Mouse (Mus musculus): ENCODE results near the gene Nsg1. TPM values are rescaled to one million over a fixed set of nuclear protein-coding genes. Genes with fewer than 3 reads are reported as not detected.
A peak's percentile ranks its signal among the peaks of the same experiment; 100 is the strongest.

Nsg1 gene
- polyA plus RNA-seq, 1 experiment = 5.8 TPM

DNA sequence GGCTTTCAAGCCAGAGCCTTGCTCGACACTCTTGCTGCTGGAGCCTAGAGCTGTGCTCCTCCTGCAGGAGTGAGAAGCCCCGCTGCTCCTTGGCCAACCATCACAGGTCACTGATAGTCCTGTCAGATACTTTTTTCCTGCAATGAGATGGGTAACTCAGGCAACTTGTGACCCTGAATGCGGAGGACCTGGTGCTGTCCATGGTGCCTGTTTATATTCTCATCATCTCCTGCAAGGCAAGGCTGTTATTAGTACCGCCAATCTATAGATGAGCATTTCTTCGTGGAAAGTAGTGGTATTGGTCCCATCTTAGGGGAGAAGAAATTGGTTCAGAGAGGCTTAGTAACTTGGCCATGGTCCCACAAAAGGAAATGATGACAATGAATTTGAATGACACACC is 14.1 kb upstream of the Nsg1 start:
- Histone ChIP-seq H3K4me1 (replicated peaks; ENCODE audit: control insufficient read depth, insufficient read depth, low read length) (no peaks in the 10 kb centered on the region), H3K36me3 (ENCODE audit: control insufficient read depth, insufficient read depth, low read length) (no peaks in the 10 kb centered on the region), H3K27ac (ENCODE audit: control insufficient read depth, insufficient read depth, low read length) (no peak overlapping the region), H3K27me3 (ENCODE audit: control insufficient read depth, insufficient read depth, low read length) (no peaks in the 10 kb centered on the region), H3K4me3 (ENCODE audit: control insufficient read depth, insufficient read depth, low read length) (no peak overlapping the region)
- TF ChIP-seq POLR2A (IDR thresholded peaks at IDR 0.05; ENCODE audit: control insufficient read depth, extremely low read depth, insufficient read depth, low read length, poor library complexity) (no peak), CTCF (IDR thresholded peaks at IDR 0.05; ENCODE audit: borderline replicate concordance, control insufficient read depth, extremely low read depth, insufficient read depth, low read length, poor library complexity) (no peak)
- WGBS = 61% methylated on average over 5 of the region's 5 CpGs
- no peak for DNase-seq

DNA sequence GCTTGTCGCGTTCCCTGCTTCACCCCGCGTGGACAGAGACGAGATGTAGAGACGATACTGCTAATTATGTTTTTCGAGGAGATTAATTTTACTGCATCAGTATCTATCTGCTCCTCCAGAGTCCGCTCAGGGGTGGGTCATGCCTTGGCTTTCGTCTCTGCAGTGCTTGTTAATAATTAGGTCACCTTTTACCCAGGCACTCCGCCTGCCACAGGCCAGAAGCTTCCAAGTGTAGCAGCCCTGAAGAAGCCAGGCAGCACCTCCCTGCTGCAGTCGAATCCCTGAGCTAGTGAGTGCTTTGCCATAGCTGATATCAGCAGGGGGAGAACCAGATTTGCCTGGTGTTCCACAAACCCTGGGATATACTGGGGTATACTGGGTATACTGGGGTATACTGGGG is 8.8 kb upstream of the Nsg1 start:
- Histone ChIP-seq H3K27ac (ENCODE audit: control insufficient read depth, insufficient read depth, low read length) (no peak overlapping the region), H3K36me3 (ENCODE audit: control insufficient read depth, insufficient read depth, low read length) (no peaks in the 10 kb centered on the region), H3K27me3 (ENCODE audit: control insufficient read depth, insufficient read depth, low read length) (no peaks in the 10 kb centered on the region), H3K4me3 (ENCODE audit: control insufficient read depth, insufficient read depth, low read length) (no peak overlapping the region), H3K4me1 (replicated peaks; ENCODE audit: control insufficient read depth, insufficient read depth, low read length) (no peaks in the 10 kb centered on the region)
- WGBS = 90% methylated on average over 11 of the region's 11 CpGs
- no peak for DNase-seq
- TF ChIP-seq POLR2A (IDR thresholded peaks at IDR 0.05; ENCODE audit: control insufficient read depth, extremely low read depth, insufficient read depth, low read length, poor library complexity) (no peak), CTCF (IDR thresholded peaks at IDR 0.05; ENCODE audit: borderline replicate concordance, control insufficient read depth, extremely low read depth, insufficient read depth, low read length, poor library complexity) (no peak)

DNA sequence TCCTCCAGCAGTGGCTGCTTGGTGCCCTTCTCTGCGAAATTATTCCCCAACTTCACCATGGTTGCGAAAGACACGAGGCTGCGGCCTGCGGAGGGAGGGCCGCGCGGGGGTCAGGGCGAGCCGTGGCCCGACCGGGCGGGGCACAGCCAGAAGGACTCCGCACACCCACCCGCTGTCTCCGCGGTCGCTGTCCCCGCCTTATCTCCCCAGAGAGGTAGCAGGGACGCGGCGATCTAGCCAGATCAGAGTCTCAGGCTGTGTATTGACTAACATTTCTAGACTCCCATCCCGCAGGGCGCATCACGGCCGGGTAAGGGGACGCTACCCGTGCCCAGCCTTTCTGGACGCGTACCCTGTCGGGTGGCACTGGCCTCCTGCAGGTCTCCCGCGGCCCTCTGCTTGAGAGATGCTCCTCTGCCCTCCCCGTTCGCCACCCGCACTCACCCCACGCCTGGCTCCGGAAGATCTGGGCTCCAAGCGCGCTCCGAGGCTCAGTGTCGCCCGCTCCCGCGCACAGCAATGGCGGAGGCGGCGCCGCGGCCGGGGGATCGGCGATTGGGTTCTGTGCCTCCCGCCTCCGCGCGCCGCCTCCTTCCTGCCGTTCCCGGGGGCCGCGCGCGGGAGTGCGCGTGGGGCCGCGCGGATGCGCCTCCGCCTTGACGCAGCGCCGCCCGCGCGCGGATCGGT is 617 bp downstream of the Nsg1 start:
- Histone ChIP-seq H3K4me3 (ENCODE audit: control insufficient read depth, insufficient read depth, low read length) (peak overlapping the region; percentile 32), H3K27me3 (ENCODE audit: control insufficient read depth, insufficient read depth, low read length) (peaks cover 13% of the 10 kb centered on the region; the same call in 1 of the 2 replicates), H3K4me1 (replicated peaks; ENCODE audit: control insufficient read depth, insufficient read depth, low read length) (peaks cover 4% of the 10 kb centered on the region; the same call in 1 of the 2 replicates), H3K27ac (ENCODE audit: control insufficient read depth, insufficient read depth, low read length) (no peak overlapping the region), H3K36me3 (ENCODE audit: control insufficient read depth, insufficient read depth, low read length) (no peaks in the 10 kb centered on the region)
- WGBS = 1% methylated on average over 79 of the region's 79 CpGs
- TF ChIP-seq POLR2A (IDR thresholded peaks at IDR 0.05; ENCODE audit: control insufficient read depth, extremely low read depth, insufficient read depth, low read length, poor library complexity) (no peak), CTCF (IDR thresholded peaks at IDR 0.05; ENCODE audit: borderline replicate concordance, control insufficient read depth, extremely low read depth, insufficient read depth, low read length, poor library complexity) (no peak)
- DNase-seq = peak; percentile 53

DNA sequence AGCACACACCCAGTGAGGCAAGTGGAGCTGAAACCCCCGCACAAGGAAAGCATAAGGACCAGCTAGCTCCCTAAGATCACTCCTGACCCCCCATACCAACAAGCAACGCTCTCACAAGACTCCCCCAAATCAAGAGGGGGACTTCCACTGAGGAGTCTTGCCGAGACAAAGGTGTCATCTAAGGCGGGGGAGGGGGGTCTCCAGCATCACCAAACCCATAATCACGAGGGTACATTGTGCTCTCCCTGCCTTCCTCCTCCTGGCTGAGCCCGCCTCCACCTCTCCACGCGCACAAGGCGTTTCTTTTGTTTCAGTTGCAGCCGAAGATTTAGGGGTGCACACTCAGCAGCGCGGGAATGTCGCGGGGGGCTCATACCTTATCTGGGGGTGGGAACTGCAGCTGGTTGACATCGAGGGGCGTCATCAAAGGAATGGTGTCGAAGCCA is 1.2 kb downstream of the Nsg1 start:
- no peak overlapping the region for H3K27ac ChIP-seq (ENCODE audit: control insufficient read depth, insufficient read depth, low read length)
- H3K4me1 ChIP-seq (replicated peaks; ENCODE audit: control insufficient read depth, insufficient read depth, low read length) = peaks cover 4% of the 10 kb centered on the region; the same call in 1 of the 2 replicates
- 11% methylated on average over 17 of the region's 17 CpGs for WGBS
- H3K4me3 ChIP-seq (ENCODE audit: control insufficient read depth, insufficient read depth, low read length) = peak overlapping the region; percentile 32
- H3K27me3 ChIP-seq (ENCODE audit: control insufficient read depth, insufficient read depth, low read length) = peaks cover 13% of the 10 kb centered on the region; the same call in 1 of the 2 replicates
- H3K36me3 ChIP-seq (ENCODE audit: control insufficient read depth, insufficient read depth, low read length) = no peaks in the 10 kb centered on the region
- DNase-seq = no peak
- TF ChIP-seq POLR2A (IDR thresholded peaks at IDR 0.05; ENCODE audit: control insufficient read depth, extremely low read depth, insufficient read depth, low read length, poor library complexity) (no peak), CTCF (IDR thresholded peaks at IDR 0.05; ENCODE audit: borderline replicate concordance, control insufficient read depth, extremely low read depth, insufficient read depth, low read length, poor library complexity) (no peak)

DNA sequence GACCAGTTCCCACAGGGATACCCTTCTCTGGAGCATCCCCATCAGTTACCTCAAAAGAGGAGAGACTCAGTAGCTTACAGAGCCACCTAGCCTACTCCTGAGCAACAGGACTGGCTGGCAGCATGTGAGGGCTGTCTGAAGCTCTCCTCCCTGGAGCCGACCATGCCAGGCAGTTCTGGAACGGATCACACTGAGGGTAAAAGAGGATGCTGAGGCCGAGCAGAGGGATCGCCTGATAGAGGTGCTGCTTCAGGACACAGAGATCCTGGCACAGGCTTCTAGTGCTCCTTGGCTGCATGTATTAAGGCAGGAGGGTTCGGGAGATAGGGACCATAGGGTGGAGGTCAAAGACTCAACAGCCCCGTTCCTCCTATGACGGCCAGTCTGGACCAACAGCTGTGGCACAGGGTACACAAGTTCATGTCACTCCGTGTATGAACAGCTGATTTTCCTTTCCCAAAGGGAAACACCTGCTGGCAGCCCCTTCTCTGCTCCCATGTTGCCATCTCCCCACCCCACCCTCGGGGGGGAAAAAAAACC is 2.2 kb downstream of the Nsg1 start:
- no peak overlapping the region for H3K4me3 ChIP-seq (ENCODE audit: control insufficient read depth, insufficient read depth, low read length)
- peaks cover 4% of the 10 kb centered on the region; the same call in 1 of the 2 replicates for H3K4me1 ChIP-seq (replicated peaks; ENCODE audit: control insufficient read depth, insufficient read depth, low read length)
- TF ChIP-seq CTCF (IDR thresholded peaks at IDR 0.05; ENCODE audit: borderline replicate concordance, control insufficient read depth, extremely low read depth, insufficient read depth, low read length, poor library complexity) (no peak), POLR2A (IDR thresholded peaks at IDR 0.05; ENCODE audit: control insufficient read depth, extremely low read depth, insufficient read depth, low read length, poor library complexity) (no peak)
- no peak overlapping the region for H3K27ac ChIP-seq (ENCODE audit: control insufficient read depth, insufficient read depth, low read length)
- peaks cover 13% of the 10 kb centered on the region; the same call in 1 of the 2 replicates for H3K27me3 ChIP-seq (ENCODE audit: control insufficient read depth, insufficient read depth, low read length)
- no peak for DNase-seq
- WGBS = 87% methylated on average over 9 of the region's 9 CpGs
- no peaks in the 10 kb centered on the region for H3K36me3 ChIP-seq (ENCODE audit: control insufficient read depth, insufficient read depth, low read length)

DNA sequence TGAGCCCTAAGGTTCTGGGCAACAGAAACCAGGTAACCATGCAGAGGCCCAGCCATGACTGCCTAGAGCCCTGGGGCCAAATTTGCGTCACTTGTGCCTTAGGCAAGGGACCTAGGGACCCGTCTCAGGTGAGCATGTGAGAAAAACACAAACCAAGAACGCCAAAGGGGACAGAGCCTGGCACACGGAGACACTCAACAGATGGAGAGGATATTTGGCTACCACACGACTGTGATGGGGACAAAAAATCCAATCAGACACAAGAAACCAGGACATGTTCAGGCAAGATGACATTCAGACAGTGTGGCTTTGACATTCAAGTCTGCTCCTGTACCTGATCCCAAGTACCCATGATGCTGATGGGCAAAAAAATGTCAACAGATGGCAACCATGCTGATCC is 6.1 kb downstream of the Nsg1 start:
- TF ChIP-seq CTCF (IDR thresholded peaks at IDR 0.05; ENCODE audit: borderline replicate concordance, control insufficient read depth, extremely low read depth, insufficient read depth, low read length, poor library complexity) = no peak
- TF ChIP-seq POLR2A (IDR thresholded peaks at IDR 0.05; ENCODE audit: control insufficient read depth, extremely low read depth, insufficient read depth, low read length, poor library complexity) = no peak
- no peak for DNase-seq
- H3K27me3 ChIP-seq (ENCODE audit: control insufficient read depth, insufficient read depth, low read length) = peaks cover 3% of the 10 kb centered on the region; the same call in 1 of the 2 replicates
- no peak overlapping the region for H3K4me3 ChIP-seq (ENCODE audit: control insufficient read depth, insufficient read depth, low read length)
- 95% methylated on average over 5 of the region's 5 CpGs for WGBS
- H3K4me1 ChIP-seq (replicated peaks; ENCODE audit: control insufficient read depth, insufficient read depth, low read length) = peaks cover 2% of the 10 kb centered on the region; the same call in 1 of the 2 replicates
- no peak overlapping the region for H3K27ac ChIP-seq (ENCODE audit: control insufficient read depth, insufficient read depth, low read length)
- H3K36me3 ChIP-seq (ENCODE audit: control insufficient read depth, insufficient read depth, low read length) = no peaks in the 10 kb centered on the region

Data from thymus, adult 2 months (tissue).